Mouse (Mus musculus): ENCODE data around the gene Sptbn4.

The Sptbn4 gene

GRCm38 (mm10) chr7:27345444-27345843 is 102.0 kb downstream of the Sptbn4 start:
- DNase-seq (ENCODE audit: low spot score): no peak

- DNase-seq (ENCODE audit: low spot score): no peak
These were observed 104.9 kb downstream of the Sptbn4 start for GRCm38 (mm10) chr7:27342595-27342994.

GRCm38 (mm10) chr7:27339519-27339918 is 108.0 kb downstream of the Sptbn4 start:
- DNase-seq (ENCODE audit: low spot score): no peak

- no peak for DNase-seq (ENCODE audit: low spot score)
These were observed 108.4 kb downstream of the Sptbn4 start for GRCm38 (mm10) chr7:27339114-27339513.

GRCm38 (mm10) chr7:27337175-27337853 is 110.2 kb downstream of the Sptbn4 start, which contains the start of gene Ltbp4:
Gene Ltbp4, minus strand, starts transcription at chr7:27337692.
- DNase-seq (ENCODE audit: low spot score): no peak

DNA sequence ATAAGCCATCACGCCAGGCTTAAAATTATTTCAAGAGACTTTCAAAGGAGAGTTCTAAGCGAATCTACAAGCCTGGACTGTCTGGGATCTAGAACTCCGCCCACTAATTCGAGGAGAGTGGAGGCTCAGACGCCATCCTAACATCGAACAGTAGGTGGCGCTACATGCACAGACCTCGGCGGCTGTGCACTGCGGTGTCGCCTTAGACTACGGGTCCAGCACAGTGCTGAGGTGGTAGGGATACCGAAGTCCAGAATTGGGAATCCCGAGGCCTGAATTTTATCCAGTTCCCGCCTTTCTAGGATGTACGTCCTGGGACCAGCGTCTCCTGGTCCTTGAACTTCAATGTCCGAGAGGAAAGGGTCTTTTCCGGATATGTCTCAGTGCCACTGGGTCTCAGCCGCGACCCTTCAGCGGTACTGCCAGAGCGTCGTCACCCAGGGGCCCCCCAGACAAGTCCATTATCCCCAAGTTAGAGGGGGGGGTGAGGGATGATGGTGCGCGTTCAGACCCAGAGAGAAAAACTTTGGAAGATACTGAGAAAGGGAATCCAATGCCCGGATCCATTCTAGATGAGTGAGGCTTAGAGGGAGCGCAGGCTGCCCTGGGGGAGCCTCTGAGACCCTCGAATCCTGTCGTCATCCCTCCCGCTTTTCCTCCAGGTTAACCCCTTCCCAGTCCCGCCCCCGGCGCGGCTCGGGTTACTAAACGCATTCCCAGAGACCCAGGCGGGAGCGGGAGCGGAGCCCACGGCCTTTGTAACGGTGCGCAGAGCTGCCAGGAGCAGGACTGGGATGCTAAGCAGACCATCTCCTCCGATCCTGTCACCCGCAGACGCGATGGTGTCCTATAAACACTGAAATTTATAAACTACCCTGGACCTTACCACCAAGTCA is 111.3 kb downstream of the Sptbn4 start:
- DNase-seq (ENCODE audit: low spot score): peak; percentile 95

GRCm38 (mm10) chr7:27335011-27335720 is 112.3 kb downstream of the Sptbn4 start:
- DNase-seq (ENCODE audit: low spot score): no peak

GRCm38 (mm10) chr7:27334405-27334911 is 113.0 kb downstream of the Sptbn4 start:
- DNase-seq (ENCODE audit: low spot score): peak; percentile 70

GRCm38 (mm10) chr7:27333316-27333941 is 114.1 kb downstream of the Sptbn4 start:
- peak; percentile 80 for DNase-seq (ENCODE audit: low spot score)

GRCm38 (mm10) chr7:27332353-27333199 is 114.9 kb downstream of the Sptbn4 start:
- peak; percentile 95 for DNase-seq (ENCODE audit: low spot score)

GRCm38 (mm10) chr7:27331854-27332253 is 115.6 kb downstream of the Sptbn4 start:
- DNase-seq (ENCODE audit: low spot score): no peak

GRCm38 (mm10) chr7:27331541-27331851 is 116.0 kb downstream of the Sptbn4 start:
- peak; percentile 72 for DNase-seq (ENCODE audit: low spot score)

DNA sequence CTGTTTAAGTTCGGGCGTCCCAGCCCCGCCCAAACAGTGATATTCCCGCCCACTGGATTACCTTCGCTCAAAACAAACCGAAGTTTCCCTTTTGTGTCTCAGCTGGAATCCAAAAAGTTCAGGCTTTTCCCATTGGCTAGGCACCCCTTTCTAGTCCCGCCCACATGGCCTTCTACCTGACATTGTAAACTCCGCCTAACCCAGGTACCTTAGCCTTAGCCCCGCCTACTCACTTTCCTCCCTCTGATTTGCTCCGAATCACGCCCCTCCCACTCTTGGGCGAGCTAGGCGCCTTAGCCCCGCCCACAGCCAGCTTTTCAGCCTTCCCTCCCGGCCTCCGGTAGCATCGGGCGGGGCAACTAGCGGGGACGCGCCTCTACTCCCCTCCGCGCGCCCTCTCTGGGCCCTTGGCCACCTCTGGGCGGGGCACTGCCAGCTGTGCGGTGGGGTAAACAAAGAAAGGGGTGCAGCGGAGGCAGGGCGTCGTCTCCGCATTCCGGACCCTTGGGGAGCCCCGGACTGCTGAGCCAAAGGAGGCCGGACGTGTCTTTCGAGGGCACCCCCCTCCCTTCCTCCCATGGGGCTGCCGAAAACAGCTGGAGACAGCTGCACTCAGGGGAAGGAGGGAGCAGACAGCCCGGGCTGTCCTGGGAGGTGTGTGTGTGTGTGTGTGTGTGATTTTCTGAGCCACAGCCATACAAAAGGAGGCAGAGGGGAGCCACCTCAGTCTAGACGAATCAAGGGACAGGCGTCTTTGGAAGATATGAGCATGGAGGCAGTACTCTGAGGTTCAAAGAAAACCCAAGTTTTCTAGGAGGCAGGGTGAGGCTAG is 116.6 kb downstream of the Sptbn4 start:
- peak; percentile 97 for DNase-seq (ENCODE audit: low spot score)

DNA sequence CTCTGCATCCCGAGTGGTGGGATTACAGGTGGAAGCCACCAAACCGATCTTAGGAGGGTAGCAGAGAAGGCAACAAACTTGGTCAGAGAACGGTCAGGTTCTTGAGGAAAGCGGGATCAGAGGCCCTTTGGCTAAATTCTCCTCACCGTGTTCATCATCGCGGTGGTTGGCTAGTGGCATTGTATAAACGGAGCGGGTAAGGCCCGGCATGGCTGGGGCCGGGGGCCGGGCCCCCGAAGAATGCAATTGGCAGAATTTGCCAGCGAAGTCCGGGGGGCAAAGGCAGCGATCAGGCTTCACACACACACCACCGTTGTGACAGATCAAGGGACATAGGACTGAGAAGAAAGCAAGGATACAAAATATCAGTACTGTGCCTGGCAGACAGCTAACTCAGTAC is 117.5 kb downstream of the Sptbn4 start:
- DNase-seq (ENCODE audit: low spot score): no peak

- DNase-seq (ENCODE audit: low spot score): peak; percentile 92
These were observed 118.0 kb downstream of the Sptbn4 start for GRCm38 (mm10) chr7:27329326-27329947.

DNA sequence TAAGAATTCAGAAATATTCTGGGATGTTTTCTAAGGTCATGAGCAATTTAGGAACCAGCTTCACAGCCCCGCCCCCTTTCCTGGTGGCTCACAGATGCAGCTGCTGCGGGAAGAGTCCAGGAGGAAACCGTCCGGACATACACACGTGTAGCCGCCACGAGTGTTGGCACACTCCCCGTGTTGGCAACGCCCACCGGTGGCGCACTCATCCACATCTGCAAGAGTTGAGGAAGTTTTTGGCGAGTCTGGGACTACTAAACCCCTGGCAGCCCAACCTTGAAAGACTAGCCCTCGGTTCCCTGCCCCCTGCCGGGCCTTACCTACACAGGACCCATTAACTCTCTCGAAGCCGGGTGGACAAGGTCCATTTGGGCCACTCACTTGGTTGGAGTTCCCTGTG is 118.8 kb downstream of the Sptbn4 start:
- DNase-seq (ENCODE audit: low spot score): peak; percentile 68

DNA sequence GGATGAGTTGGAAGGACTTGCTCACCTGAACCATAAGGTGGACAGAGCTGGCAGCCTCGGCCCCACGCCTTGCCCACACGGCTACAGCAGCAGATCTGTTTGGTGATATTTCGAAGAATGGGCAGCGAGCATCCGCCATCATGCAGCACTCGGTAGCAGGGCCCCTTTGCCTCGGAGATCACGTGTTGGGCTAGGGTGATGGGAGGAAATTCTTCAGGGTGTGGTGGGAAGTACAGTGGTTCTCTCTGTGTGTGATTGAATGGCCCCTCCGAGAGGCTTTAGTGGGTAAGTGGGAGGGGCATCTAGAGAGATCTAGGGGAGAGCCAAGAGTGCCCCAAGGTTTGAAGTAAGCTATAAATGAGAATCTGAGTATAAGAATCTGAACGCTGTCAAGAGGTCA is 119.3 kb downstream of the Sptbn4 start:
- no peak for DNase-seq (ENCODE audit: low spot score)

- no peak for DNase-seq (ENCODE audit: low spot score)
These were observed 120.0 kb downstream of the Sptbn4 start for GRCm38 (mm10) chr7:27327500-27327899.

- peak; percentile 61 for DNase-seq (ENCODE audit: low spot score)
These were observed 121.2 kb downstream of the Sptbn4 start for GRCm38 (mm10) chr7:27326101-27326880.

Data from testis, postnatal 10 days (tissue).